Mouse (Mus musculus) intestine, embryonic 14.5 days (tissue): ENCODE data around the gene Fam83d. TPM values are rescaled to one million over a fixed set of nuclear protein-coding genes. Genes with fewer than 3 reads are reported as not detected.

ENCODE experiments used
- ATAC-seq: fragments of 200-750 bp; cut with Nextera tagmentation; replicated peaks from 2 replicates; pipeline ENCODE4 v1.8.0; 2017; ENCODE audit warnings: low read depth, moderate number of reproducible peaks, moderate TSS enrichment, moderate library complexity; ENCODE audit not compliant: low FRiP score, low TSS enrichment
- DNase-seq: peaks from one replicate; pipeline ENCODE4 v3.0.0-alpha.2; 2018; ENCODE audit warnings: low spot score
- H3K27ac ChIP-seq: fragments of 300-500 bp; sonication (generic); 2 replicates; pipeline ENCODE4 v1.5.1; 2014; ENCODE audit warnings: low read depth, mild to moderate bottlenecking, control low read depth
- H3K27me3 ChIP-seq: fragments of 300-500 bp; sonication (generic); replicated peaks from 2 replicates; pipeline ENCODE4 v1.6.1; 2014; ENCODE audit warnings: low read length, control low read depth; ENCODE audit not compliant: control insufficient read depth, insufficient read depth
- H3K36me3 ChIP-seq: fragments of 300-500 bp; sonication (generic); 2 replicates; pipeline ENCODE4 v1.6.1; 2014; ENCODE audit warnings: low read length, control low read depth; ENCODE audit not compliant: control insufficient read depth, insufficient read depth
- H3K4me1 ChIP-seq: fragments of 300-500 bp; sonication (generic); replicated peaks from 2 replicates; pipeline ENCODE4 v1.6.1; 2014; ENCODE audit warnings: low read length, control low read depth, mixed read lengths; ENCODE audit not compliant: control insufficient read depth, insufficient read depth
- H3K4me2 ChIP-seq: fragments of 300-500 bp; sonication (generic); 2 replicates; pipeline ENCODE4 v1.6.1; 2014; ENCODE audit warnings: low read length
- H3K4me3 ChIP-seq: fragments of 300-500 bp; sonication (generic); 2 replicates; pipeline ENCODE4 v1.5.1; 2014; ENCODE audit warnings: low read depth, low read length, control low read depth, mixed read lengths
- H3K9ac ChIP-seq: fragments of 300-500 bp; sonication (generic); 2 replicates; pipeline ENCODE4 v1.6.1; 2014; ENCODE audit warnings: mild to moderate bottlenecking, low read length
- H3K9me3 ChIP-seq: fragments of 300-500 bp; sonication (generic); 2 replicates; pipeline ENCODE4 v1.6.1; 2016; ENCODE audit warnings: low read length, control low read depth; ENCODE audit not compliant: control insufficient read depth
- WGBS: fragments of 180-500 bp; shearing (Covaris S2); extraction: QIAGEN DNeasy Blood & Tissue Kit; methylation state at CpG from one replicate; pipeline ENCODE4 v1.1.7; 2014; 5-methylcytosine and 5-hydroxymethylcytosine counted together
- polyA plus RNA-seq: library from polyadenylated mRNA; unstranded; fragments of >200 nt; fragmentation: Nextera tagmentation; extraction: Ambion mirVana; gene quantifications from 2 replicates; pipeline ENCODE4 v1.2.1, GENCODE M21; 2014

The Fam83d gene
- polyA plus RNA-seq = 47.3 and 48.6 TPM in 2 replicates

DNA sequence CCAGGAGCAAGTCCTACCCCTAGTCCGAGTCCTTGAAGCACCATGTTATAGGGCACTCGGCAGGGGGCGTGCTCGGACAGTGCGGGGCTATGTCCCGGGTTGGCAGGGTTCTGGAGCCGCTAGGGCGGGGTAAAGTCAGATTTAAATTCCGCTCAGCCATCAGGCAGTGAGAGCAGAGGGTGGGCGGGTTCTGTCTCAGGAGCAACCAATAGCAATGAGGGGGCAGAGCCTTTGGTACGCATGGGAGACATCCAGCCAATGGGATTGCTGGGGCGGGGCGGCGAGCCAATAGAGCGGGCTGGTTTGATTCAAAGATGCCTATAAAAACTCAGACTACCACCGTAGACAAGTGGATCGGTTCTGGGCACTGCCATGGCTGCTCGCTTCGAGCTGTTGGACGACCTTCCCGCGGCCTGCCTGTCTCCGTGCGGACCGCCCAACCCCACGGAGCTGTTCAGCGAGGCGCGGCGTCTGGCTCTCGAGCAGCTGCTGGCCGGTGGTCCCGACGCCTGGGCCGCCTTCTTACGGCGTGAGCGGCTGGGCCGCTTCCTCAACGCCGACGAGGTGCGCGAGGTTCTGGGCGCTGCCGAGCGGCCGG lies at the start of gene Fam83d:
TSS of gene Fam83d (plus strand) at position 352 of the 598 bp plus-strand sequence.
- ATAC-seq (peak; percentile 96), DNase-seq (peak; percentile 93)
- Histone ChIP-seq H3K27me3 (no peaks in the 10 kb centered on the region), H3K9ac (peak within 1 kb of the TSS; percentile 67), H3K4me3 (peak within 1 kb of the TSS; percentile 80), H3K4me1 (peaks cover 39% of the 10 kb centered on the region), H3K36me3 (no peaks in the 10 kb centered on the region), H3K27ac (peak within 1 kb of the TSS; percentile 71), H3K9me3 (no peaks in the 10 kb centered on the region), H3K4me2 (peak within 1 kb of the TSS; percentile 86)
- WGBS = under 1% methylated on average over 48 of the region's 48 CpGs

DNA sequence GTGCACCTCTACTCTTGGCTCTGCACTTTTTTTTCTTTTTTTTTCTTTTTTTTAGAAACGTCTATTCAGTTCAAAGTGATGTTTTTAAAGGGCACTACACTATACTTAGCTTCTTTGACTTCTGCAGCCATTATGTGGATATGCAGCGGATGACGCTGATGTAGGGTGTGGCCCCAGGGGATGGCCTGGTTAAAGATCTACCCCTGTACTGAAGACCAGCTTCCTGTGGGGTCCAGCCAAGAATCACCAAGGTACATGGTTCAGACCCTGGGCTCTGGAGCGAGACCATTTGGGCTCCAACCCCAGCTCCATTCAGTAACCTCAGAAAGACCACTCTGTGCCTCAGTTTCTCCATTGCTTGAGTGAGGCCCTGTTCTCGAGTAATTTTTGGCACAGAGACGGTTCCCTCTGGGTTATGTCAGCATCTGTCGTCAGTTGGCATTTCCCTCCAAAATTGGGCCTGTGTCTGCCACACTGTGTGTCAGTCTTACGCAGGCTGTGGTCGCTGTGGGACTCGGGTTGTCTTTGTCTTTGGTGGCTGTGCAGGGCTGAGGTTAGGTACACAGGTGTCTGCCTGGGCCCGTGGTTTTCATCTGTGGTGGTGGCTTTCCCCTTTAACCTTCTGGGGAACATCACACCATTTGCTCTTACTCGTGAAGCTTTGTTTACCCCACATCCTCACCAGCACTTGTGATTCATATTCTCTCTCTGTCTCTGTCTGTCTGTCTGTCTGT lies 48.9 kb upstream of the Fam83d start:
- no peak for ATAC-seq

DNA sequence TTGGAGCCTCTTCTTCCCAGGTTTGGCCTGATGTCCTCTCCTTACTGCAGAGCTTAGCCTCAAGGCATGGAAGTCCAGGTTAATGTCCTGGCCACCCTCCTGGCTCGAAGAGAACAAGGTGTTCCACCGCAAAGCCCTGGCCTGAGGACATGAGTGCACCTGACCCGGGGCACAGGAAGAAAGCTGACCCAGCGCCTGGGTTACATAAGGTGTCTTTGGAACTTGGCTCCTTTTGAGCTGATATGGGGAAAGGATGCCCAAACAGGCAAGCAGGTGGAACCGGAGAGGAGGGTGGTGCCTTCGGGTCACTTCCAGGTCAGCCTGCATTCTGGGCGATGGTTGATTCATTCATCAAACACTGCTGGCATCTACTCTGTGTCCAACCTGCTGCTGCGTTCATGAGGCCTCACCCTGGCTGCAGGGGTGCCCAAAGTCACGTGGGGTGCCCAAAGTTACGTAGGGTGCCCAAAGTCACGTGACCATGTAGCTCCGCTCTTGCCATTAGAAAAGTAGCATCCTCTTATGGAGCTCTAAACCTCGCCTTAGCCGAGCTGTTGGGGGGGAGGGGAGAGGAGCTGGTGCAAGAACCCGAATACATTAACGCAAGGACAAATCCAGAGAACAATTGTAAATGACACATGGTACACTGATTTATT lies 47.0 kb upstream of the Fam83d start:
- ATAC-seq (no peak), DNase-seq (no peak)
- 72% methylated on average over 16 of the region's 16 CpGs for WGBS

More for the DNA sequence above, 48.9 kb upstream of the Fam83d start:
- H3K9ac ChIP-seq = no peak overlapping the region
- H3K27ac ChIP-seq = no peak overlapping the region
- H3K4me2 ChIP-seq = no peak overlapping the region
- 83% methylated on average over 12 of the region's 12 CpGs for WGBS
- H3K4me3 ChIP-seq = no peak overlapping the region
- no peaks in the 10 kb centered on the region for H3K36me3 ChIP-seq
- H3K4me1 ChIP-seq = peaks cover 13% of the 10 kb centered on the region
- 0 out of 2 replicates have a peak, but pooled peaks cover 2% of the 10 kb centered on the region for H3K9me3 ChIP-seq
- DNase-seq = no peak
- no peaks in the 10 kb centered on the region for H3K27me3 ChIP-seq

DNA sequence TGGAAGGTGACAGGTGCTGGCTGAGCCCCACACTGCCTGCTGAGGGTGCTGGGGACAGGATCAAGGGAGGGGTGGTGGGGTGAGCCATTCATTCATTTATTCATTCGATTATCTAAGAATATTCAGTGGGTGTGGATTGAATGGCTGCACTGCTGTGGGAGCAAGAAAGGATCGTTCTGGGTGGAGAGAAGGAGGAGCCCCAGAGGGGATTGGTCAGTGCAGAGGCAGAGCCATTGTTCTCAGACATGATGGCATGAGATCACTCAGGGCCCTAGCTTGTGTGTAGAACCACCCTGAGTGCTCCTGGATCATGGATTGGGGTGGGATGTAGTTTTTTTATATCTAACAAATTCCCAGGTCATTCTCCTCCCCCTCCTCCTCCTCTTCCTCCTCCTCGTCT lies 46.4 kb upstream of the Fam83d start:
- Histone ChIP-seq H3K4me3 (no peak overlapping the region), H3K27ac (no peak overlapping the region), H3K9me3 (0 out of 2 replicates have a peak, but pooled peaks cover 2% of the 10 kb centered on the region), H3K36me3 (no peaks in the 10 kb centered on the region), H3K4me1 (peaks cover 7% of the 10 kb centered on the region), H3K27me3 (no peaks in the 10 kb centered on the region), H3K9ac (no peak overlapping the region), H3K4me2 (no peak overlapping the region)
- no peak for ATAC-seq
- DNase-seq = no peak
- 59% methylated on average over 3 of the region's 3 CpGs for WGBS

More for the DNA sequence above, 47.0 kb upstream of the Fam83d start:
- H3K4me3 ChIP-seq = no peak overlapping the region
- no peak overlapping the region for H3K27ac ChIP-seq
- H3K36me3 ChIP-seq = no peaks in the 10 kb centered on the region
- H3K4me2 ChIP-seq = no peak overlapping the region
- H3K27me3 ChIP-seq = no peaks in the 10 kb centered on the region
- H3K9ac ChIP-seq = no peak overlapping the region
- peaks cover 13% of the 10 kb centered on the region for H3K4me1 ChIP-seq
- H3K9me3 ChIP-seq = 0 out of 2 replicates have a peak, but pooled peaks cover 2% of the 10 kb centered on the region

DNA sequence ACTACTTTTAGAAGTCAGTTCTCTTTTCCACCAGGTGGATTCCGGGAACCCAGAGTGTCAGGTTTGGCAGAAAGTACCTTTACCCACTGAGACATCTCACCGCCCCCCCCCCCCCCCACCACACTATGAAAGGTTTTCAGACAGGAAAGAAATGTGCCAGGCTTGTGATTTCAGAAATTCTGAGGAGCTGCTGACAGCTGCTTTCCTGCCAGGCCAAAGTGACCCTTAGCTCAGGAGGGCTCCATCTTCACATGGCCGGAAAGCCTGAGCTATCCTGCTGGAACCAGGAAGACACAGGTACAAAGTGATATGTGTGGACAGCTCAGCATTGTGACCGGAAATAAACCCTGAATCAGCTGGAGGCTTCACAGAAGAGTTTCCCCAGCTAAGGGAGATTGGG lies 45.8 kb upstream of the Fam83d start:
- Histone ChIP-seq H3K27ac (no peak overlapping the region), H3K27me3 (no peaks in the 10 kb centered on the region), H3K4me2 (no peak overlapping the region), H3K36me3 (no peaks in the 10 kb centered on the region), H3K9me3 (no peaks in the 10 kb centered on the region), H3K9ac (no peak overlapping the region), H3K4me1 (peaks cover 7% of the 10 kb centered on the region), H3K4me3 (no peak overlapping the region)
- no peak for DNase-seq
- 71% methylated on average over 4 of the region's 4 CpGs for WGBS
- no peak for ATAC-seq

DNA sequence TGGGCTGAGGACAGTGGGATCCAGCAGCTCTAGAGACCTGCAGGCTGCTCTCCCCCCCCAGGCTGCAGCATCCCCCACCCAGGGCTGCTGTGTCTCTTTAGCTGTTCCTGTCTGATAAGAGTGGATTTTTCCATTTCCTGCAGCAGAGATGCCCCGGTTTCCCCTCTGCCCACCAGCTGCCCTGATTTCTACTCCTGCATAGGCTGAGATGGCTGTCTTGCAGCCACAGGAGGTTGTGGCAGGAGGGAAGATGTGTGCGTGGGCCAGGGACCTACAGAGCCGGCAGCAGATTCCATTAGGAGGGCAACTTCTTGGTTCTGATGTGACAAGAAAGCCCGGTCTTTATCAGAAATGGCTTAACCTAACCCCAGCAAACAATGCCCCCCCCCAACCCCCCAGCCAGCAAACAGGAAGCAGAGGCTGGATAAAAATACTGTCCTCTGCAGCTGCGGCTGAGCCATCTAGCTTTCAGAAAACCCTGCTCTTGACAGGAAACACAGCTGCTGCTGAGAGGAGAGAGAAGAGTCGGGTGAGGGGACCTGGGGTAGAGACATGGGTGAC lies 44.8 kb upstream of the Fam83d start:
- Histone ChIP-seq H3K36me3 (no peaks in the 10 kb centered on the region), H3K4me3 (no peak overlapping the region), H3K27me3 (no peaks in the 10 kb centered on the region), H3K27ac (no peak overlapping the region; the same call in 1 of the 2 replicates), H3K9me3 (no peaks in the 10 kb centered on the region), H3K9ac (no peak overlapping the region), H3K4me2 (no peak overlapping the region), H3K4me1 (peaks cover 7% of the 10 kb centered on the region)
- WGBS = 28% methylated on average over 6 of the region's 6 CpGs
- DNase-seq (no peak), ATAC-seq (no peak)

DNA sequence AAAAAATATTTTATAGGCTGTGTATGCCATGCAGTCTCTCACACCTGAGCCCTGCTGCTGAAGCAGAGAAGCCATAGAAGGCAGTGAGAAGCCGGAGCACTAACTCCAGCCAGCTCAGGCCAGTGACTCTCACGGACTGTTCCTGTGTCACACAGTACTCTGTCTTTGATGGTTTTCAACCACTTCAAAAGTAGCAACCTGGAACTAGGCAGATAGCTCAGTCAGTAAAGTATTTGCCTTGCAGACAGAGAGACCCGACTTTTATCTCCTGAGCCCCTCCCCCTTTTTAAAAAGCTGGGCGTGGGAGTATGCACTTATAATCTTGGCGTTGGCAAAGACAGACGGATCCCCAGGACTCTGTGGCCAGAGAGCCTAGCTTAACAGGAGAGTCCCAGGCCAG lies 44.1 kb upstream of the Fam83d start:
- Histone ChIP-seq H3K4me2 (no peak overlapping the region), H3K9ac (no peak overlapping the region), H3K9me3 (no peaks in the 10 kb centered on the region), H3K4me1 (peaks cover 7% of the 10 kb centered on the region), H3K36me3 (no peaks in the 10 kb centered on the region), H3K27me3 (no peaks in the 10 kb centered on the region), H3K4me3 (no peak overlapping the region), H3K27ac (no peak overlapping the region)
- ATAC-seq (no peak), DNase-seq (no peak)
- 35% methylated on average over 6 of the region's 6 CpGs for WGBS

DNA sequence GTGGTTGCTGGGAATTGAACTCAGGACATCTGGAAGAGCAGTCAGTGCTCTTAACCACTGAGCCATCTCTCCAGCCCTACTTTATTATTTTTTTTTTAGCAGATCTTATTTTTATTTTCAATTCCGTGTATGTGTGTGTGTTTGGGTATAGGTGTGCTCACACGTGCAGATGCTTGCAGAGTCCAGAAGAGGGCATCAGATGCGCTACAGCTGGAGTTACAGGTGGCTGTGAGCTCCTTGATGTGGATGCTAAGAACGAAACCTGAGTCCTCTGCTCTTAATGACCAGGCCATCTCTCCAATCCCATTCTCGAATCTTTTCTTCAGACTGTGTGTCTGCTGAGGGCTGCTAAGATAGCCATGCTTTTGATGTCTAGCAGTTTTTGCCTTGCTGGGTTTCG lies 41.6 kb upstream of the Fam83d start:
- WGBS = 65% methylated on average over 6 of the region's 6 CpGs
- H3K27me3 ChIP-seq = no peaks in the 10 kb centered on the region

More for the DNA sequence above, 41.6 kb upstream of the Fam83d start:
- no peak overlapping the region for H3K9ac ChIP-seq
- H3K27ac ChIP-seq = no peak overlapping the region
- ATAC-seq (no peak), DNase-seq (no peak)
- peaks cover 7% of the 10 kb centered on the region for H3K4me1 ChIP-seq
- H3K36me3 ChIP-seq = no peaks in the 10 kb centered on the region
- H3K4me3 ChIP-seq = no peak overlapping the region
- no peak overlapping the region for H3K4me2 ChIP-seq
- H3K9me3 ChIP-seq = no peaks in the 10 kb centered on the region
